In the genomic region with DNA sequence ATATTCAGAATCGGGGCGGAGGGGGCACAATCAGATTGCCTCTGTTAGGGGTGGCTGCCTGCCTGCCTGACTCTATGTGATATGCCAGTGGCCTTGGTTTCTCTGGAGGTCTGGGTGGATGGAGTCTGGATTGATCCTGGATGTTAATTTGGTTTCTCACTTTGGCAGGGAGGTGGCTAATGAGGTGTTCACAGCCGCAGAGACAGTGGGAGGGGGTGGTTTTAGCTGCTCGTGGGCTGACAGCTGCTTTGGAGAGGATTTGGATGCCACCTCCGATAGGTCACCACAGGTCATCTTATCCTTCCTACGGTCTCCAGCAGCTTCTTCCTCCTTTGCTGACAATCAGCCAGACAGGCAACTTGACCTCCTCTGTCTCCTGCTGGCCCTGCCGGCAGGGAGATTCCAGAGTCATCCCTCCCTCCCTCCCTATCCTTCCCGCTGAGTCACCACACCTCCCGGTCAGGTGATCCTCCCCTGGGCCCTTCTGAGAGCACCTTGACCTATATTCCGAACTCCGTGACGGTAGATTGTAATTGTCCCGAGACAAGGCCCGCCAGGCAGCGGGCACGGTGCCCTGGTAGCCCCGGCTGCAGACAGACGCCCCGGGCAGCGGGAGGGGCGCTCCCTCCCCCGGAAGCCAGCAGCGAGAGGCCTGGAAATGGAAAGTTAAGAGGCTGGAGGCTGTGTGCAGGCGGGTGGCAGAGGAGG, we compare ENCODE assay signal across 8 mouse cellular contexts. TPM values are rescaled to one million over a fixed set of nuclear protein-coding genes. Genes with fewer than 3 reads are reported as not detected.
A peak's percentile ranks its signal among the peaks of the same experiment; 100 is the strongest.
DNase-seq lines count a peak whose midpoint lies in the region; ATAC-seq lines count a peak whose summit lies in the region.

No protein-coding gene starts in this region.

- WGBS in hindbrain, embryonic 14.5 days, result 1% methylated on average over 24 of the region's 24 CpGs

- H3K27me3 ChIP-seq in hindbrain, embryonic 14.5 days (ENCODE audit: control insufficient read depth, insufficient read depth, low read length), result no peaks in the 10 kb centered on the region

- DNase-seq in MN1 (ENCODE audit: low spot score), result peak; percentile 89
- DNase-seq in cerebellum, postnatal 10 days, result peak; percentile 64 to 75
- peak; percentile 82 to 83 for DNase-seq in frontal cortex, postnatal 36 days (ENCODE audit: low spot score in 2 of 2)
- no peak for DNase-seq in hindbrain, embryonic 14.5 days (ENCODE audit: low spot score)
- peak; percentile 71 for DNase-seq in left cerebral cortex, adult 11 months (ENCODE audit: low spot score)
- peak; percentile 88 for DNase-seq in lung, postnatal 25 days (ENCODE audit: low spot score)
- DNase-seq in retina, postnatal 1 day, result peak; percentile 81
- peak; percentile 71 to 80 for DNase-seq in thymus, postnatal 36 days

- H3K9me3 ChIP-seq in hindbrain, embryonic 14.5 days (ENCODE audit: control insufficient read depth, low read length), result no peaks in the 10 kb centered on the region

- peak overlapping the region; percentile 28 for H3K4me3 ChIP-seq in hindbrain, embryonic 14.5 days (replicated peaks; ENCODE audit: low read length)

- peak overlapping the region; percentile 42 for H3K9ac ChIP-seq in hindbrain, embryonic 14.5 days

- H3K27ac ChIP-seq in hindbrain, embryonic 14.5 days, result peak overlapping the region; percentile 89

- H3K36me3 ChIP-seq in hindbrain, embryonic 14.5 days (replicated peaks; ENCODE audit: control insufficient read depth, insufficient read depth), result no peaks in the 10 kb centered on the region

- H3K4me1 ChIP-seq in hindbrain, embryonic 14.5 days (replicated peaks; ENCODE audit: control insufficient read depth, insufficient read depth, low read length), result peaks cover 28% of the 10 kb centered on the region

- peak overlapping the region; percentile 66 for H3K4me2 ChIP-seq in hindbrain, embryonic 14.5 days (replicated peaks)

- ATAC-seq in hindbrain, embryonic 14.5 days (ENCODE audit: low FRiP score), result peak; percentile 70

RNA-seq across cellular contexts. Expression of gene Chd9, which starts 48.7 kb away (rescaled TPM):
- polyA plus RNA-seq in hindbrain, embryonic 14.5 days (2014; fragmentation: Nextera tagmentation; extraction: Ambion mirVana), result 99.2 and 103 TPM in 2 replicates

RNA-seq across cellular contexts. Expression of gene Gm19935, which starts 59.7 kb away (rescaled TPM):
- 2.6 and 2.7 TPM in 2 replicates for polyA plus RNA-seq in hindbrain, embryonic 14.5 days (2014; fragmentation: Nextera tagmentation; extraction: Ambion mirVana)
